ENCODE assay signal across 28 mouse cellular contexts in genomic region chr5:117954429-117954828, GRCm38 (mm10). TPM values are rescaled to one million over a fixed set of nuclear protein-coding genes. Genes with fewer than 3 reads are reported as not detected.
DNase-seq lines count a peak whose midpoint lies in the region; ATAC-seq and TF ChIP-seq lines count a peak whose summit lies in the region.
"Had no signal": no experiment of that assay in that cellular context is flagged by ENCODE, and none has a peak within 500 bp of the region (broad histone marks: within the 10 kb centered on the region; RNA-seq: fewer than 3 reads in every experiment).

No protein-coding gene starts in this region.

- H3K9me3 ChIP-seq in midbrain, postnatal 0 days (ENCODE audit: low read length) = no peaks in the 10 kb centered on the region
- no peaks in the 10 kb centered on the region for H3K9me3 ChIP-seq in midbrain, embryonic 13.5 days
- H3K9me3 ChIP-seq: embryonic facial prominence, embryonic 10.5 days; embryonic facial prominence, embryonic 13.5 days; forebrain, embryonic 12.5 days; forebrain, embryonic 15.5 days; heart, embryonic 12.5 days; heart, embryonic 15.5 days; hindbrain, embryonic 10.5 days; hindbrain, embryonic 13.5 days had no signal

- no peak overlapping the region for H3K27ac ChIP-seq in midbrain, postnatal 0 days (ENCODE audit: low read depth, low read length)
- H3K27ac ChIP-seq in midbrain, embryonic 13.5 days = no peak overlapping the region
- H3K27ac ChIP-seq: embryonic facial prominence, embryonic 10.5 days; embryonic facial prominence, embryonic 13.5 days; forebrain, embryonic 12.5 days; forebrain, embryonic 15.5 days; heart, embryonic 15.5 days; hindbrain, embryonic 10.5 days; hindbrain, embryonic 13.5 days had no signal

- no peak for TF ChIP-seq CTCF in midbrain, postnatal 0 days (IDR thresholded peaks at IDR 0.05)

- H3K4me3 ChIP-seq in midbrain, postnatal 0 days (ENCODE audit: low read depth, low read length) = no peak overlapping the region
- no peak overlapping the region for H3K4me3 ChIP-seq in midbrain, embryonic 13.5 days (replicated peaks)
- H3K4me3 ChIP-seq: embryonic facial prominence, embryonic 10.5 days; embryonic facial prominence, embryonic 13.5 days; erythroblast, embryonic 14.5 days; forebrain, embryonic 12.5 days; forebrain, embryonic 15.5 days; heart, embryonic 12.5 days; heart, embryonic 15.5 days; hindbrain, embryonic 10.5 days; hindbrain, embryonic 13.5 days had no signal

- 78% methylated on average over 1 of the region's 1 CpGs for WGBS in midbrain, postnatal 0 days
- WGBS in midbrain, embryonic 13.5 days = 80% methylated on average over 1 of the region's 1 CpGs

- ATAC-seq in midbrain, postnatal 0 days (ENCODE audit: low FRiP score) = no peak
- no peak for ATAC-seq in midbrain, embryonic 13.5 days
- ATAC-seq: forebrain, embryonic 15.5 days; hindbrain, embryonic 16.5 days had no signal

- H3K4me2 ChIP-seq in midbrain, postnatal 0 days (ENCODE audit: low read depth, low read length, poor library complexity, severe bottlenecking) = no peak overlapping the region
- no peak overlapping the region for H3K4me2 ChIP-seq in midbrain, embryonic 13.5 days (replicated peaks)
- H3K4me2 ChIP-seq: embryonic facial prominence, embryonic 13.5 days; forebrain, embryonic 12.5 days; forebrain, embryonic 15.5 days; heart, embryonic 12.5 days; heart, embryonic 15.5 days; hindbrain, embryonic 13.5 days had no signal

- no peaks in the 10 kb centered on the region for H3K36me3 ChIP-seq in midbrain, postnatal 0 days (ENCODE audit: insufficient read depth, low read length)
- H3K36me3 ChIP-seq in midbrain, embryonic 13.5 days = no peaks in the 10 kb centered on the region
- H3K36me3 ChIP-seq: embryonic facial prominence, embryonic 10.5 days; embryonic facial prominence, embryonic 13.5 days; forebrain, embryonic 12.5 days; forebrain, embryonic 15.5 days; heart, embryonic 12.5 days; heart, embryonic 15.5 days; hindbrain, embryonic 10.5 days; hindbrain, embryonic 13.5 days had no signal

- no peak overlapping the region for H3K9ac ChIP-seq in midbrain, postnatal 0 days (replicated peaks; ENCODE audit: low read length, poor library complexity, severe bottlenecking)
- no peak overlapping the region for H3K9ac ChIP-seq in midbrain, embryonic 13.5 days (replicated peaks)
- H3K9ac ChIP-seq: embryonic facial prominence, embryonic 13.5 days; forebrain, embryonic 12.5 days; forebrain, embryonic 15.5 days; heart, embryonic 12.5 days; heart, embryonic 15.5 days; hindbrain, embryonic 13.5 days had no signal

- no peaks in the 10 kb centered on the region for H3K27me3 ChIP-seq in midbrain, postnatal 0 days (ENCODE audit: insufficient read depth, low read length)
- H3K27me3 ChIP-seq in midbrain, embryonic 13.5 days = no peaks in the 10 kb centered on the region
- H3K27me3 ChIP-seq: CH12.LX; embryonic facial prominence, embryonic 13.5 days; forebrain, embryonic 15.5 days had no signal

- no peaks in the 10 kb centered on the region for H3K4me1 ChIP-seq in midbrain, postnatal 0 days (ENCODE audit: insufficient read depth, low read length)
- no peaks in the 10 kb centered on the region for H3K4me1 ChIP-seq in midbrain, embryonic 13.5 days (replicated peaks)
- H3K4me1 ChIP-seq: embryonic facial prominence, embryonic 13.5 days; forebrain, embryonic 12.5 days; forebrain, embryonic 15.5 days; heart, embryonic 12.5 days; hindbrain, embryonic 10.5 days; hindbrain, embryonic 13.5 days had no signal

- DNase-seq in cerebellum, postnatal 10 days = peak; percentile 71 to 77
- no peak for DNase-seq in cerebellum, postnatal 36 days
- peak; percentile 43 for DNase-seq in midbrain, postnatal 0 days (ENCODE audit: low spot score)
- DNase-seq in thymus, postnatal 25 days = peak; percentile 16
- no peak for DNase-seq in thymus, postnatal 10 days (ENCODE audit: low spot score in 2 of 2)
- no peak for DNase-seq in yolk sac, embryonic 10.5 days (ENCODE audit: low spot score)
- DNase-seq: adrenal gland, adult 8-10 months; adrenal gland, postnatal 25 days; B cell, adult 2 months; cerebellum, adult 18-20 months; cerebellum, adult 9-10 months; embryo, embryonic 11 days; gastrocnemius, postnatal 25 days; heart, adult 18-20 months; heart, postnatal 10 days; heart, postnatal 36 days had no signal

RNA-seq across cellular contexts. Expression of gene Fbxo21, which starts 22.1 kb away (rescaled TPM):
- 203 and 212 TPM in 2 replicates for total RNA-seq in midbrain, postnatal 0 days (2014; rRNA removed)
- 149 and 156 TPM in 2 replicates for polyA plus RNA-seq in midbrain, postnatal 0 days (2015; fragmentation: Nextera tagmentation; extraction: Ambion mirVana)
- polyA plus RNA-seq in midbrain, embryonic 13.5 days (2015; fragmentation: Nextera tagmentation; extraction: Ambion mirVana) = 152 and 154 TPM in 2 replicates

Comparison
In these comparisons a context has a peak if more than half of its experiments do, and no peak if none do; other contexts are left out.
1. DNase-seq: peak in cerebellum, postnatal 10 days (2 of 2), midbrain, postnatal 0 days (single experiment) and thymus, postnatal 25 days (single experiment); none in cerebellum, postnatal 36 days (0 of 2), thymus, postnatal 10 days (0 of 2) and yolk sac, embryonic 10.5 days (single experiment).